Mouse (Mus musculus) macrophage (primary cell): ENCODE results near the gene Eno1. TPM values are rescaled to one million over a fixed set of nuclear protein-coding genes. Genes with fewer than 3 reads are reported as not detected.

Experiments
- H3K27ac ChIP-seq: fragments of 350-480 bp; formaldehyde crosslinking; 2 replicates; pipeline ENCODE4 v1.9.0; 2021
- H3K36me3 ChIP-seq: fragments of 350-480 bp; formaldehyde crosslinking; 2 replicates; pipeline ENCODE4 v1.9.0; 2021; ENCODE audit errors: inconsistent target
- H3K4me3 ChIP-seq: fragments of 350-480 bp; formaldehyde crosslinking; 2 replicates; pipeline ENCODE4 v1.9.0; 2021; ENCODE audit errors: inconsistent target
- H3K79me2 ChIP-seq: fragments of 350-480 bp; formaldehyde crosslinking; 2 replicates; pipeline ENCODE4 v1.9.0; 2021; ENCODE audit errors: inconsistent target
- WGBS: methylation state at CpG from one replicate; pipeline ENCODE4 v1.1.7; 2026; ENCODE audit warnings: inconsistent platforms; ENCODE audit not compliant: missing documents; 5-methylcytosine and 5-hydroxymethylcytosine counted together
- polyA plus RNA-seq: library from polyadenylated mRNA; stranded (reverse); fragments of 250-400 nt; gene quantifications from 3 replicates; pipeline ENCODE4 v1.2.4, GENCODE M21; 2018; ENCODE audit warnings: inconsistent platforms

Gene Eno1
- polyA plus RNA-seq, 1 experiment from 2014 or later = 167 TPM

GRCm38 (mm10) chr4:150249731-150250270 is 13.3 kb downstream of the Eno1 start:
- Histone ChIP-seq H3K36me3 (peaks cover 45% of the 10 kb centered on the region), H3K4me3 (no peak overlapping the region), H3K79me2 (peaks cover under 1% of the 10 kb centered on the region; the same call in 1 of the 2 replicates), H3K27ac (no peak overlapping the region)
- 86% methylated on average over 5 of the region's 5 CpGs for WGBS

DNA sequence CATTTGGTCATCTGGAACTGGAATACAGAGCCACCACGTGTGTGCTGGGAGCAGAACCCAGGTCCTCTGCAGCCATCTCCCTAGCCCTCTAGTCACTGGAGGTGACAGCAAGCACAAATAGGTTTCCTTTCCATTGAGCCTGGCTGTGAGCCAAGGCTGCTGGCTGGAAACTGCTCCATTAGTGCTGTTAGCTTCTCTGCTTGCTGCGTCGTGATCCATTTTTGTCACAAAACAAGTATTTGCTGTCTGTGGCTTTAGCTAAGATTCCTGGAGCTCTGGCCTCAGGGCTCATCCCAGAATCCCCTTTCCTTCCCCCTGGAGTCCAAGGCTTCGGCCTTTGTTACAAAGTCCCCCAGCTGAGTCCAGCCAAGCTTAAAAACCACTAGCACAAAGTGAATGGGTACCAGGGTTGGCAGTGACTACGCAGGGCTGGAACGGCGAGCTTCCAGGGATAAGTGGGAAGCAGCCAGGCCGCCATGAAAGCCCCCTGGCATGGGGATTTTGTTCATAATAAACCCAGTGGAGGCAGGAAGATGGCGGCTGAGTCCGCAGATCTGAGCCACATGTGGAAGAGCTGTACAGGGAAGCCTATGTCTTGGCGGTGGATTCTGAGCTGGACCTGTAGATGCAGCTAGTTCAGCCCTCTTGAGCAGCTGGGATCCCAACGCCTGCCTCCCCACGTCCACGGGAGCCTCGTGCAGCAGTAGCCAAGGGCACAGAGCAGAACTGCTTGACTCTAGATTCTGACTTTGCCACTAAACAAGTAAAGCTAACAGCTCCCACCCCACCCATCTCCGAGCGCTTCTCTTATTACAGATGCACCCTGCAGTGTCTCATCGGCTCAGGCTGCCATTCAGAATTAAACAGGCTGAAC is 14.3 kb downstream of the Eno1 start:
- Histone ChIP-seq H3K79me2 (no peaks in the 10 kb centered on the region), H3K4me3 (no peak overlapping the region), H3K36me3 (peaks cover 35% of the 10 kb centered on the region), H3K27ac (no peak overlapping the region)
- 91% methylated on average over 18 of the region's 18 CpGs for WGBS

- peaks cover 1% of the 10 kb centered on the region; the same call in 1 of the 2 replicates for H3K36me3 ChIP-seq
- H3K4me3 ChIP-seq = no peak overlapping the region
- 68% methylated on average over 3 of the region's 4 CpGs for WGBS
- H3K79me2 ChIP-seq = no peaks in the 10 kb centered on the region
- no peak overlapping the region for H3K27ac ChIP-seq
These were observed 17.9 kb downstream of the Eno1 start for GRCm38 (mm10) chr4:150254416-150254815.

GRCm38 (mm10) chr4:150255181-150255580 is 18.7 kb downstream of the Eno1 start:
- WGBS = 96% methylated on average over 7 of the region's 7 CpGs
- no peaks in the 10 kb centered on the region for H3K79me2 ChIP-seq
- H3K36me3 ChIP-seq = no peaks in the 10 kb centered on the region
- no peak overlapping the region for H3K4me3 ChIP-seq
- no peak overlapping the region for H3K27ac ChIP-seq

GRCm38 (mm10) chr4:150257252-150258204 is 21.0 kb downstream of the Eno1 start:
- no peaks in the 10 kb centered on the region for H3K79me2 ChIP-seq
- no peak overlapping the region for H3K27ac ChIP-seq
- H3K36me3 ChIP-seq = no peaks in the 10 kb centered on the region
- WGBS = 64% methylated on average over 20 of the region's 20 CpGs
- no peak overlapping the region for H3K4me3 ChIP-seq

GRCm38 (mm10) chr4:150258388-150258787 is 21.9 kb downstream of the Eno1 start:
- H3K27ac ChIP-seq = no peak overlapping the region
- H3K36me3 ChIP-seq = no peaks in the 10 kb centered on the region
- no peaks in the 10 kb centered on the region for H3K79me2 ChIP-seq
- H3K4me3 ChIP-seq = no peak overlapping the region
- 90% methylated on average over 14 of the region's 14 CpGs for WGBS

DNA sequence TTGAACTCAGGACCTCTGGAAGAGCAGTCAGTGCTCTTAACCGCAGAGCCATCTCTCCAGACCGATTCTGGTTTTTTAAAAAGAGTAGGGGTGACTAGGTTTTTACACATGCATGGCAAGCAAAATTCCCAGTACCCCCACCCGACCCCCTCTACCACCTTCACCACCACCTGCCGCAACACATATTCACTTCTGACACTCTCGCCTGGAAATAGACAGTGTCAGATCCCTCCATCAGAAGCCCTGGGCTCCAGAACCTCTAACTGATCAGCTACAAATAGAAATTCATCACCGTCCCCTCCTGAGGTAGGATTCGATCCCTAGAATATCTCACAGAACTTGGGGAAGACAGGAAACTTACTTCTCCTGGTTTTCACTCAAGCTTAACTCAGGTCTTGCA is 23.1 kb downstream of the Eno1 start:
- no peak overlapping the region for H3K4me3 ChIP-seq
- H3K27ac ChIP-seq = no peak overlapping the region
- whole genome bisulfite sequencing = 97% methylated on average over 6 of the region's 7 CpGs
- H3K36me3 ChIP-seq = no peaks in the 10 kb centered on the region
- H3K79me2 ChIP-seq = no peaks in the 10 kb centered on the region

GRCm38 (mm10) chr4:150260111-150260510 is 23.6 kb downstream of the Eno1 start:
- no peaks in the 10 kb centered on the region for H3K36me3 ChIP-seq
- 95% methylated on average over 7 of the region's 7 CpGs for WGBS
- H3K4me3 ChIP-seq = no peak overlapping the region
- no peaks in the 10 kb centered on the region for H3K79me2 ChIP-seq
- H3K27ac ChIP-seq = no peak overlapping the region

DNA sequence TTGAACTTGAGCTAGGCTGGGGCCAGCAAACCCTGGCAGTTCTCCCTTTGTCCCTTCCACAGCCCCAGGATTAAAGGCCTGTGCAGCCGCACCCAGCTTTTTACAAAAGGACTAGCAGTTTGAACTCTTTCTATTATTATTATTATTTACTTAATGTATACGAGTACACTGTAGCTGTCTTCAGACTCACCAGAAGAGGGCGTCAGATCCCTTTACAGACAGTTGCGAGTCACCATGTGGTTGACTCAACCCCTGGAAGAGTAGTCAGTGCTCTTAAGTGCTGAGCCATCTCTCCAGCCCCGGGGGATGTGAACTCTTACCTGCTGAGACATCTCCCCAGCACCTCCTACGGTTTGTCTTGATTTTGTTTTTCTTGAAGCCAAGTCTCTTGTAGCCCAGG is 24.2 kb downstream of the Eno1 start:
- WGBS = 30% methylated on average over 5 of the region's 6 CpGs
- Histone ChIP-seq H3K27ac (no peak overlapping the region), H3K36me3 (no peaks in the 10 kb centered on the region), H3K79me2 (no peaks in the 10 kb centered on the region), H3K4me3 (no peak overlapping the region)

DNA sequence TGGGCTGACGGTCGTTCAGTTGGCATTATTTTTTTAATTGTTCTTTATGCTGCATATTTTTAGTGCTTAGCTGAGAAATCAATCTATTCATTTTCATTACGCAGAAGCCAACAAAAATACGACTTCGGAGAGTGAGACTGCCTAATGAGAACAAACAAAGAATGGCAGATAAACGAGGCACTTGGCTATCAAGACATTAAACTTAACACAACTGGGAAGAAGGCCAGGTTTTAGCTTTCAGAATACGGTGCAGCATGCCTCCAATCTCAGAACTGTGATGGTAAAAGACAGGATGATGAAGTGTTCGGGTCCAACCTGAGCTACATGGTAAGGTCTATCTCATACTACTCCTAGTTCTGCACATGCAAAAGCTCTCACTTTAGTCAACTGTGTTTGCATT is 25.8 kb downstream of the Eno1 start:
- H3K27ac ChIP-seq = no peak overlapping the region
- no peak overlapping the region for H3K4me3 ChIP-seq
- 87% methylated on average over 8 of the region's 8 CpGs for WGBS
- H3K36me3 ChIP-seq = no peaks in the 10 kb centered on the region
- H3K79me2 ChIP-seq = no peaks in the 10 kb centered on the region

- Histone ChIP-seq H3K27ac (no peak overlapping the region), H3K79me2 (no peaks in the 10 kb centered on the region), H3K4me3 (no peak overlapping the region), H3K36me3 (no peaks in the 10 kb centered on the region)
- 75% methylated on average over 4 of the region's 7 CpGs for WGBS
These were observed 28.4 kb downstream of the Eno1 start for GRCm38 (mm10) chr4:150264903-150265302.

DNA sequence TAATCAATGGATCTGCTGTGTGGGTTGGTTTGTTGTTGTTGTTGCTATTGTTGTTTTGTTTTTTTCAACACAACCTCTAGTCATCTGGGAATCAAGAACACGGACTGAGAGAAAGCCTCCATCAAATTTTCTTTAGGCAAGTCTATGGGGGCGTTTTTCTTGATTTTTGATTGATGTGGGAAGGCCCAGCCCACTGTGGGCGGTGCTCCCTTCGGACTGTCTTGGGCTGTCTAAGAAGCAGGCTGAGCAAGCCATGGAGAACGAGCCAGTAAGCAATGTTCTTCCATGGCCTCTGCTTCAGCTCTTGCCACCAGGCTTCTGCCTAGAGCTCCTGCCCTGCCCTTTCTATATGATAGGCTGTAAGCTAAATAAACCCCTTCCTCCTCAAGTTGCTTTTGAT is 28.9 kb downstream of the Eno1 start:
- WGBS = 83% methylated on average over 5 of the region's 5 CpGs
- H3K36me3 ChIP-seq = no peaks in the 10 kb centered on the region

GRCm38 (mm10) chr4:150266655-150267223 is 30.2 kb downstream of the Eno1 start:
- WGBS = 38% methylated on average over 21 of the region's 21 CpGs
- no peak overlapping the region for H3K4me3 ChIP-seq
- H3K36me3 ChIP-seq = no peaks in the 10 kb centered on the region
- H3K27ac ChIP-seq = no peak overlapping the region
- no peaks in the 10 kb centered on the region for H3K79me2 ChIP-seq

More for the DNA sequence above, 28.9 kb downstream of the Eno1 start:
- Histone ChIP-seq H3K27ac (no peak overlapping the region), H3K4me3 (no peak overlapping the region), H3K79me2 (no peaks in the 10 kb centered on the region)
